Mouse (Mus musculus): ENCODE measurements around the gene Cry1. TPM values are rescaled to one million over a fixed set of nuclear protein-coding genes. Genes with fewer than 3 reads are reported as not detected.

The Cry1 gene
- polyA plus RNA-seq, 1 experiment from 2014 or later: 19.7 TPM

- WGBS: 87% methylated on average over 14 of the region's 14 CpGs
- no peaks in the 10 kb centered on the region for H3K9me3 ChIP-seq (replicated peaks; ENCODE audit: control insufficient read depth, low read length)
- peaks cover 22% of the 10 kb centered on the region for H3K36me3 ChIP-seq (ENCODE audit: control insufficient read depth, insufficient read depth)
- no peaks in the 10 kb centered on the region for H3K4me1 ChIP-seq (ENCODE audit: control insufficient read depth, insufficient read depth, low read length)
- H3K9ac ChIP-seq (ENCODE audit: low read length): no peak overlapping the region
- no peak overlapping the region for H3K4me3 ChIP-seq (ENCODE audit: low read length)
- no peak overlapping the region for H3K4me2 ChIP-seq (ENCODE audit: low read depth, low read length)
- no peak for ATAC-seq (replicated peaks; ENCODE audit: extremely low read depth, insufficient read depth, low FRiP score)
- no peak overlapping the region for H3K27ac ChIP-seq (ENCODE audit: low read length)
- no peaks in the 10 kb centered on the region for H3K27me3 ChIP-seq (ENCODE audit: control insufficient read depth, insufficient read depth, low read length)
Observed at GRCm38 (mm10) chr10:85146282-85146681, 38.6 kb downstream of the Cry1 start.

GRCm38 (mm10) chr10:85141465-85141864 is 43.4 kb downstream of the Cry1 start:
- H3K9ac ChIP-seq (ENCODE audit: low read length): no peak overlapping the region
- 63% methylated on average over 9 of the region's 9 CpGs for WGBS
- H3K27ac ChIP-seq (ENCODE audit: low read length): no peak overlapping the region
- H3K36me3 ChIP-seq (ENCODE audit: control insufficient read depth, insufficient read depth): peaks cover 16% of the 10 kb centered on the region
- H3K9me3 ChIP-seq (replicated peaks; ENCODE audit: control insufficient read depth, low read length): no peaks in the 10 kb centered on the region
- no peak for ATAC-seq (replicated peaks; ENCODE audit: extremely low read depth, insufficient read depth, low FRiP score)
- no peak overlapping the region for H3K4me3 ChIP-seq (ENCODE audit: low read length)
- no peak overlapping the region for H3K4me2 ChIP-seq (ENCODE audit: low read depth, low read length)
- H3K27me3 ChIP-seq (ENCODE audit: control insufficient read depth, insufficient read depth, low read length): no peaks in the 10 kb centered on the region
- no peaks in the 10 kb centered on the region for H3K4me1 ChIP-seq (ENCODE audit: control insufficient read depth, insufficient read depth, low read length)

- Histone ChIP-seq H3K27ac (ENCODE audit: low read length) (no peak overlapping the region), H3K4me2 (ENCODE audit: low read depth, low read length) (no peak overlapping the region), H3K4me3 (ENCODE audit: low read length) (no peak overlapping the region), H3K9ac (ENCODE audit: low read length) (no peak overlapping the region), H3K9me3 (replicated peaks; ENCODE audit: control insufficient read depth, low read length) (no peaks in the 10 kb centered on the region), H3K36me3 (ENCODE audit: control insufficient read depth, insufficient read depth) (peaks cover 9% of the 10 kb centered on the region), H3K4me1 (ENCODE audit: control insufficient read depth, insufficient read depth, low read length) (no peaks in the 10 kb centered on the region), H3K27me3 (ENCODE audit: control insufficient read depth, insufficient read depth, low read length) (no peaks in the 10 kb centered on the region)
- ATAC-seq (replicated peaks; ENCODE audit: extremely low read depth, insufficient read depth, low FRiP score): no peak
- 85% methylated on average over 6 of the region's 6 CpGs for WGBS
Observed at GRCm38 (mm10) chr10:85136573-85136972, 48.3 kb downstream of the Cry1 start.

- Histone ChIP-seq H3K9ac (ENCODE audit: low read length) (0 out of 2 replicates have a peak overlapping the region, but pooled peaks have one; percentile 6), H3K4me1 (ENCODE audit: control insufficient read depth, insufficient read depth, low read length) (peaks cover 9% of the 10 kb centered on the region), H3K4me3 (ENCODE audit: low read length) (peak overlapping the region; percentile 65), H3K27ac (ENCODE audit: low read length) (0 out of 2 replicates have a peak overlapping the region, but pooled peaks have one; percentile 21), H3K36me3 (ENCODE audit: control insufficient read depth, insufficient read depth) (peaks cover 8% of the 10 kb centered on the region; the same call in 1 of the 2 replicates), H3K4me2 (ENCODE audit: low read depth, low read length) (peak overlapping the region; percentile 66), H3K27me3 (ENCODE audit: control insufficient read depth, insufficient read depth, low read length) (no peaks in the 10 kb centered on the region), H3K9me3 (replicated peaks; ENCODE audit: control insufficient read depth, low read length) (no peaks in the 10 kb centered on the region)
- WGBS: 16% methylated on average over 7 of the region's 7 CpGs
- peak; percentile 37; the same call in 1 of the 2 replicates for ATAC-seq (replicated peaks; ENCODE audit: extremely low read depth, insufficient read depth, low FRiP score)
Observed at GRCm38 (mm10) chr10:85128453-85128852, 56.4 kb downstream of the Cry1 start.

GRCm38 (mm10) chr10:85127395-85128287 is 57.2 kb downstream of the Cry1 start, which contains the start of gene Mterf2:
Mterf2 (minus strand) TSS chr10:85128027.
- Histone ChIP-seq H3K27ac (ENCODE audit: low read length) (0 out of 2 replicates have a peak within 1 kb of the TSS, but pooled peaks have one; percentile 21), H3K4me1 (ENCODE audit: control insufficient read depth, insufficient read depth, low read length) (peaks cover 9% of the 10 kb centered on the region), H3K36me3 (ENCODE audit: control insufficient read depth, insufficient read depth) (peaks cover 5% of the 10 kb centered on the region; the same call in 1 of the 2 replicates), H3K9me3 (replicated peaks; ENCODE audit: control insufficient read depth, low read length) (no peaks in the 10 kb centered on the region), H3K4me2 (ENCODE audit: low read depth, low read length) (peak within 1 kb of the TSS; percentile 66), H3K9ac (ENCODE audit: low read length) (peak within 1 kb of the TSS; percentile 71), H3K27me3 (ENCODE audit: control insufficient read depth, insufficient read depth, low read length) (no peaks in the 10 kb centered on the region), H3K4me3 (ENCODE audit: low read length) (peak within 1 kb of the TSS; percentile 65)
- 7% methylated on average over 20 of the region's 20 CpGs for WGBS
- peak; percentile 100 for ATAC-seq (replicated peaks; ENCODE audit: extremely low read depth, insufficient read depth, low FRiP score)

DNA sequence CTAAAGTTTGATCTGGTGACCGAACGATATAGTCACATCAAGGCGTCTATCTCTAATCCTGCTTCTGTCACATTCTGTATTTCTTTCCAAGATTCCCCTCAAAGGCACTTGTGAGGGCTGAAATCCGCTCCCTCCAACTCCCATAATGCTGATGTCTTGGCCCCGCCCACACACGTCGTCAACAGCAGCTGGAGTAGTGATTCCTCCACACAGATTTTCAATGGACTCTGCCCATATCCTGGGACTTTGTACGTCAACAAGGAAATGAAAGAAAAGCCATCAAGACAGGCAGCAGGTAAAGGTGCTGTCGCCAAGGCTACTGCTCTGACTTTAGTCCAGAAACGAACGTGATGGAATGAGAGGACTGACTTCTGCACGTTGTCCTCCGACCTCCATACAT is 59.7 kb downstream of the Cry1 start:
- no peak for ATAC-seq (replicated peaks; ENCODE audit: extremely low read depth, insufficient read depth, low FRiP score)
- Histone ChIP-seq H3K36me3 (ENCODE audit: control insufficient read depth, insufficient read depth) (peaks cover 6% of the 10 kb centered on the region; the same call in 1 of the 2 replicates), H3K4me1 (ENCODE audit: control insufficient read depth, insufficient read depth, low read length) (peaks cover 9% of the 10 kb centered on the region), H3K4me3 (ENCODE audit: low read length) (no peak overlapping the region), H3K4me2 (ENCODE audit: low read depth, low read length) (no peak overlapping the region), H3K9ac (ENCODE audit: low read length) (no peak overlapping the region), H3K9me3 (replicated peaks; ENCODE audit: control insufficient read depth, low read length) (no peaks in the 10 kb centered on the region), H3K27me3 (ENCODE audit: control insufficient read depth, insufficient read depth, low read length) (no peaks in the 10 kb centered on the region), H3K27ac (ENCODE audit: low read length) (no peak overlapping the region)
- 77% methylated on average over 13 of the region's 13 CpGs for WGBS

GRCm38 (mm10) chr10:85114409-85114808 is 70.5 kb downstream of the Cry1 start:
- peaks cover 2% of the 10 kb centered on the region; the same call in 1 of the 2 replicates for H3K4me1 ChIP-seq (ENCODE audit: control insufficient read depth, insufficient read depth, low read length)
- H3K9me3 ChIP-seq (replicated peaks; ENCODE audit: control insufficient read depth, low read length): no peaks in the 10 kb centered on the region
- no peak overlapping the region for H3K9ac ChIP-seq (ENCODE audit: low read length)
- H3K4me3 ChIP-seq (ENCODE audit: low read length): no peak overlapping the region
- H3K27me3 ChIP-seq (ENCODE audit: control insufficient read depth, insufficient read depth, low read length): no peaks in the 10 kb centered on the region
- no peak for ATAC-seq (replicated peaks; ENCODE audit: extremely low read depth, insufficient read depth, low FRiP score)
- peaks cover 18% of the 10 kb centered on the region for H3K36me3 ChIP-seq (ENCODE audit: control insufficient read depth, insufficient read depth)
- H3K27ac ChIP-seq (ENCODE audit: low read length): no peak overlapping the region
- no peak overlapping the region for H3K4me2 ChIP-seq (ENCODE audit: low read depth, low read length)
- WGBS: 67% methylated on average over 4 of the region's 4 CpGs

- under 1% methylated on average over 34 of the region's 34 CpGs for WGBS
- Histone ChIP-seq H3K4me1 (ENCODE audit: control insufficient read depth, insufficient read depth, low read length) (peaks cover 13% of the 10 kb centered on the region), H3K4me2 (ENCODE audit: low read depth, low read length) (peak overlapping the region; percentile 81), H3K4me3 (ENCODE audit: low read length) (peak overlapping the region; percentile 99), H3K36me3 (ENCODE audit: control insufficient read depth, insufficient read depth) (no peaks in the 10 kb centered on the region), H3K27ac (ENCODE audit: low read length) (peak overlapping the region; percentile 94), H3K9me3 (replicated peaks; ENCODE audit: control insufficient read depth, low read length) (no peaks in the 10 kb centered on the region), H3K27me3 (ENCODE audit: control insufficient read depth, insufficient read depth, low read length) (no peaks in the 10 kb centered on the region), H3K9ac (ENCODE audit: low read length) (peak overlapping the region; percentile 98)
- peak; percentile 14; the same call in 1 of the 2 replicates for ATAC-seq (replicated peaks; ENCODE audit: extremely low read depth, insufficient read depth, low FRiP score)
Observed at GRCm38 (mm10) chr10:85103085-85103885, 81.6 kb downstream of the Cry1 start.

All from heart, embryonic 16.5 days (tissue).